Mouse (Mus musculus) adrenal gland, postnatal 10 days (tissue): ENCODE results near the gene Rcn1. TPM values are rescaled to one million over a fixed set of nuclear protein-coding genes. Genes with fewer than 3 reads are reported as not detected.

Source experiments
- DNase-seq: peaks from one replicate; pipeline ENCODE4 v3.0.0; 2021; ENCODE audit warnings: mixed read lengths
- total RNA-seq, 2 experiments: library from RNA; stranded (reverse); gene quantifications; 2 replicates each; pipeline ENCODE4 v1.2.3; 2021

The Rcn1 gene
- total RNA-seq, 2 experiments from 2014 or later, result 63.7 to 86.3 TPM

DNA sequence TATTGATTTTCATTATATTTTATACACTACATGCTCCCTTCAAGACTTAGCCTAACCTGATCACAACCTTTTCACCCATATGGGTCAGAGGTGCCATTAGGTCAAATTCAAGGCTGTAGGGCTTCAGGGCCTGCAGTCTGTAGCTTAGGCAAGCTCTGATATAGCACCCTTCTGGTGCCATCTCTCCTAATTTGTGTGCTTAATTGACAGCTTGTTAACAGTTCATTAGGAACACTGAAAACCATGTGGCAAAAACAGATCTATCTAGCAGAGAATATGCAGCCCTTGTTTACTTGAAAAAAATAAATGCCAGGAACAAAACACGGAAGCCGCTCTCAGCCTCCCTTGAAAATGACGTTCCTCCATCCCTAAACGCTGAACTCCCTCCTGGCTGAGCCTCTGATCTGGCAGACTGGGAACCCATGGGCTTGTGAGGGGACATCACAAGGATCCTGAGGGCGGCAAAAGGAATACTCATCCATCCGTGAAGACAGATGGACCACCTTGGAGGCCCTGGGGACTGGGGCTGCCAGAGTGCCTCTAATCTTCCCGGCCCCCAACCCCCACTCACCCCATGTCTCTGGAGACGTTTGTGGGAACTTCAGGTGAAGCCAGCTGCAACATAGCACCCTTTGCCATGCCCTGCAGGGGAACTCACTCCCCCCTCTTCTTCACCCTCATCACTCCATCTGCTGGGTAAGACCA is 61.8 kb downstream of the Rcn1 start:
- DNase-seq, result no peak

DNA sequence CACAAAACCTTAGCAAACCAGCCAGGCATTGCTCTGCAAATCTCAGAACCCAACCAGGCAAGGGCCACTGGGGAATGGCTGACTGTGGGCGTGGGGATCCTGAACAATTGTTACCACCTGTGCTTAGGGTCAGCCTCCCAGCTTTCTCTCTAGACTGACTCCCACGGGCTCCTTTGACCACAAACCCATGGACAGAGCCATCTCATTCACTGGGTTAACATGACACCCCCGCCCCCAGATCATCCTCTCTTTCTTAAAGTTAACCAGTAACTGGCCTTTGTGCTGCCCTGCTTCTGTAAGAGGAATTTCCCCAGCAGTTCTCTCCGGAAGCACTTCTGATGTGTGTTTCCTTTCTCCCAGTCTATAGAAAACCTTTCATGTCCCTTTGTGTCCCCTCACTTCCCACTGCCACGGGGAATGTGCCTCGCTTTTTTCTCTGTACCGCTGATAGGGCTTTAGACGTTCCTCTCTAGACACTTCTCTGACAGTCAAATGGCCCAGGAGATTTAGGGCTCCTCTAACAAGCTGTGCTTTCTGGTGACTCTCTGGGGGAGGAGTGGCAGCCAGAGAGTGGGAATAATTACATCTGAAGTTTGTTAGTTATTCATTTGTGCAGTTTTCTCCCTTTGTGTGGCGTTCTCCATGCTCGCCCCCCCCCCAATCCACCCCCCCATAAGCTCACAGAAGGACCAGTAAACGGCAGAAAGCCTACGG is 62.6 kb downstream of the Rcn1 start:
- no peak for DNase-seq

Other genes with a start within 250 kb of the Rcn1 start
- gene Them7, start 175.0 kb downstream of the Rcn1 start, total RNA-seq, result 1 to 10 TPM; 2.2 to 3.8 TPM